Mouse (Mus musculus): ENCODE results near the gene A330070K13Rik. TPM values are rescaled to one million over a fixed set of nuclear protein-coding genes. Genes with fewer than 3 reads are reported as not detected.

A330070K13Rik gene
- polyA plus RNA-seq (2012; rRNA removed) (not detected in 2 replicates), polyA plus RNA-seq (2014; fragmentation: Nextera tagmentation; extraction: Ambion mirVana) (not detected in 2 replicates)

DNA sequence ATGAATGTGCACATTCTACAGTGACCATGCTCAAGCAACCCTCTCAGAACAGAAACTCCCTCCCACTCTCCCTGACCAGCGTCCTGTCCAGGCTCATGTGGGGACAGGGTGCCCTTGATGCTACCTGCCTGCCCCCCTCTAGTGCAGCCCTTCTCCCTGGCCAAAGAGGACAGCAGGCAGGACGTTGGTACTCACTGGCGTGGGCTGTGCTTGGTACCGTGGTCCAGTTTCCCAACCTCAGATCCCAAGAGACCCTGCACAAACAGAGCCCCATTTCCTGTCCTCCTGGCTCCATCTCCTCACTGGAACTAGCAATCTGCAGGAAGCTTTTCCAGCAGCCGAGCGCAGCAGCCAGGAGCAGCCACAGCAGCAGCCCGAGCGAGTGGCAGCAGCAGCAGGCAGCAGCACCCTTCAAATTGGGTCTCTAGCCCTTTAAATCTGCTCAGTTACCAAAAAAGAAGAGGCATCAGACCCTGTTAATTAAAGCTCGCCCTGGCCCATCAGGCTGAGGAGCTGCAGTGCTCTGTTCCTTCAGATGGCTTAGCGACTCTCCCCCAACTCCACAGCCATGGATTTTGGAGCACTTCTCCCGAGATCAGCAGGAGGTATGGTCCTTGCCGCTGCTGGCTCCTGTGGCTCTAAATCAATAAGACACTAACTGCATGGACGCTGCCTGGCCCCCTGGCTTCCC lies at the start of gene A330070K13Rik:
A330070K13Rik (minus strand) TSS at position 410 of the 691 bp plus-strand sequence.
- no peaks in the 10 kb centered on the region for H3K4me1 ChIP-seq (replicated peaks; ENCODE audit: control insufficient read depth in 2 of 2, insufficient read depth in 2 of 2, low read length in 1 of 2)
- no peak for TF ChIP-seq EP300 (IDR thresholded peaks at IDR 0.05; ENCODE audit: low read depth)
- no peak for TF ChIP-seq CTCF (IDR thresholded peaks at IDR 0.05; ENCODE audit: low read depth)
- DNase-seq (ENCODE audit: low read depth in 3 of 3, low spot score in 3 of 3) = no peak
- H3K36me3 ChIP-seq (replicated peaks; ENCODE audit: control insufficient read depth, insufficient read depth, low read depth) = no peaks in the 10 kb centered on the region
- 6% methylated on average over 13 of the region's 13 CpGs for WGBS (ENCODE audit: insufficient replicate concordance)
- no peaks in the 10 kb centered on the region for H3K27me3 ChIP-seq (ENCODE audit: control insufficient read depth, insufficient read depth, low read length)
- H3K27ac ChIP-seq = no peak within 1 kb of the TSS
- no peak within 1 kb of the TSS for H3K4me3 ChIP-seq (ENCODE audit: insufficient read depth in 1 of 2, low read depth in 2 of 2, low read length in 2 of 2)
- H3K9me3 ChIP-seq (ENCODE audit: control insufficient read depth, low read length) = no peaks in the 10 kb centered on the region
- no peak within 1 kb of the TSS for H3K9ac ChIP-seq (replicated peaks)
- no peak for ATAC-seq (ENCODE audit: insufficient read depth)
- no peak within 1 kb of the TSS for H3K4me2 ChIP-seq (ENCODE audit: low read depth)

DNA sequence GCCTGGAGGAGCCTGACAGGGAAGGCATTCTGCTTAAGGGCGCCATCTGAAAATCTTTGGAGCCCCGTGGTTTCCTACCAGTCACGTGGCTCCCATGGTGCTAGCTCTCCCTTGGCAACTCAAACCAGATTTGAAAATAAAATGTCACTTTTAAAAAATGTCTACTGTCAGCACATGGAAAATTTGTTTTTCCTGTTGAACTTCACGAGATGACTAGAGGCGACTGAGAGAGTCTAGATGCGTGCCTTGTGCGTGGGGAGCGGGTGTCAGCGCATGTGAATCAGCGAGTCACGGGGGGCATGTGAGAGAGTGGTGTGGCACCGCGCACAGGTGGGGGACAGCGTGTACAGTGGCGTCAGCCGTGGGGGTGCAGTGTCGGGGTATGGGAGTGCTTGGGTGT lies 27.1 kb upstream of the A330070K13Rik start:
- Histone ChIP-seq H3K9me3 (ENCODE audit: control insufficient read depth, low read length) (no peaks in the 10 kb centered on the region), H3K9ac (replicated peaks) (no peak overlapping the region), H3K36me3 (replicated peaks; ENCODE audit: control insufficient read depth, insufficient read depth, low read depth) (no peaks in the 10 kb centered on the region), H3K27me3 (ENCODE audit: control insufficient read depth, insufficient read depth, low read length) (no peaks in the 10 kb centered on the region), H3K27ac (no peak overlapping the region), H3K4me3 (ENCODE audit: insufficient read depth in 1 of 2, low read depth in 2 of 2, low read length in 2 of 2) (no peak overlapping the region), H3K4me1 (replicated peaks; ENCODE audit: control insufficient read depth in 2 of 2, insufficient read depth in 2 of 2, low read length in 1 of 2) (no peaks in the 10 kb centered on the region), H3K4me2 (ENCODE audit: low read depth) (no peak overlapping the region)
- ATAC-seq (ENCODE audit: insufficient read depth) = no peak
- DNase-seq (ENCODE audit: low read depth in 3 of 3, low spot score in 3 of 3) = no peak
- no peak for TF ChIP-seq EP300 (IDR thresholded peaks at IDR 0.05; ENCODE audit: low read depth)
- TF ChIP-seq CTCF (IDR thresholded peaks at IDR 0.05; ENCODE audit: low read depth) = no peak
- WGBS (ENCODE audit: insufficient replicate concordance) = 82% methylated on average over 17 of the region's 17 CpGs

DNA sequence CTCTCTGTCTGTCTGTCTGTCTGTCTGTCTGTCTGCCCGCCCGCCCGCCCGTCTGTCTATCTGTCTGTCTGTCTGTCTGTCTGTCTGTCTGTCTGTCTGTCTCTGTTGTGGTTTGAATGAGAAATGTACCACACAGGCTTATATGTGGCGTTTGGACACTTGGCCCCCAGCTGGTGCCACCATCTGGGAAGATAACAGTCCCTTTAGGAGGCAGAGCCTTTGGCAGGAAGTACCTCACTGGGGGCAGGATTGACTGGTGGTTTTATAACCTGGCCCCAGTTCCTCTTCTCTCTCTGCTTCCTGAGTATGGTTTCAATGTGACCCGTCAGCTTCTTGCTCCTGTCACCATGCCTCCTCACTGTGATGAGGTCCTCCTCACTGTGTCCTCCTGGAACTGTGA lies 25.3 kb upstream of the A330070K13Rik start:
- TF ChIP-seq CTCF (IDR thresholded peaks at IDR 0.05; ENCODE audit: low read depth) (no peak), EP300 (IDR thresholded peaks at IDR 0.05; ENCODE audit: low read depth) (no peak)
- 74% methylated on average over 6 of the region's 6 CpGs for WGBS (ENCODE audit: insufficient replicate concordance)
- Histone ChIP-seq H3K36me3 (replicated peaks; ENCODE audit: control insufficient read depth, insufficient read depth, low read depth) (no peaks in the 10 kb centered on the region), H3K4me1 (replicated peaks; ENCODE audit: control insufficient read depth in 2 of 2, insufficient read depth in 2 of 2, low read length in 1 of 2) (no peaks in the 10 kb centered on the region), H3K9ac (replicated peaks) (no peak overlapping the region), H3K4me3 (ENCODE audit: insufficient read depth in 1 of 2, low read depth in 2 of 2, low read length in 2 of 2) (no peak overlapping the region), H3K9me3 (ENCODE audit: control insufficient read depth, low read length) (no peaks in the 10 kb centered on the region), H3K27me3 (ENCODE audit: control insufficient read depth, insufficient read depth, low read length) (no peaks in the 10 kb centered on the region), H3K27ac (no peak overlapping the region), H3K4me2 (ENCODE audit: low read depth) (no peak overlapping the region)
- DNase-seq (ENCODE audit: low read depth in 3 of 3, low spot score in 3 of 3) = no peak
- no peak for ATAC-seq (ENCODE audit: insufficient read depth)

DNA sequence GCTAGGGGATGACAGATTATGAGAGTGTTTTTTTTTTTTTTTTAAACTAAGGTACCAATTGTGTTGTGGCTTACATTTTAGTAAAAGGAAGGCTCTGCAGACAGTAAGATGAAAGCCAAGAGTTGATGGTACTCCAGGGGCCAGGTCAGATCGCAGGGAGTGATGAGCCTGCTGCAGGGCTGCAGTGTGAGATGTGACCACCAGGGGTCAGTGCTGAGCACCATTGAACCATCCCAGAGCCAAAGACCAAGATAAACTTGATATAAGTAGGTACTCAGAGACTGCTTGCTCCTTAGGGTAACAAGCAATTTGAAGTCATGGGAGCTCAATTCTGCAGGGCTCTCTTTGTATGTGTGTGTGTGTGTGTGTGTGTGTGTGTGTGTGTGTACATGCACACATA lies 20.8 kb upstream of the A330070K13Rik start:
- Histone ChIP-seq H3K27me3 (ENCODE audit: control insufficient read depth, insufficient read depth, low read length) (no peaks in the 10 kb centered on the region), H3K36me3 (replicated peaks; ENCODE audit: control insufficient read depth, insufficient read depth, low read depth) (no peaks in the 10 kb centered on the region), H3K4me3 (ENCODE audit: insufficient read depth in 1 of 2, low read depth in 2 of 2, low read length in 2 of 2) (no peak overlapping the region), H3K4me2 (ENCODE audit: low read depth) (no peak overlapping the region), H3K9me3 (ENCODE audit: control insufficient read depth, low read length) (no peaks in the 10 kb centered on the region), H3K27ac (no peak overlapping the region), H3K4me1 (replicated peaks; ENCODE audit: control insufficient read depth in 2 of 2, insufficient read depth in 2 of 2, low read length in 1 of 2) (no peaks in the 10 kb centered on the region), H3K9ac (replicated peaks) (no peak overlapping the region)
- ATAC-seq (ENCODE audit: insufficient read depth) (no peak), DNase-seq (ENCODE audit: low read depth in 3 of 3, low spot score in 3 of 3) (no peak)
- WGBS (ENCODE audit: insufficient replicate concordance) = 52% methylated on average over 1 of the region's 1 CpGs
- TF ChIP-seq EP300 (IDR thresholded peaks at IDR 0.05; ENCODE audit: low read depth) (no peak), CTCF (IDR thresholded peaks at IDR 0.05; ENCODE audit: low read depth) (peak; percentile 88)

DNA sequence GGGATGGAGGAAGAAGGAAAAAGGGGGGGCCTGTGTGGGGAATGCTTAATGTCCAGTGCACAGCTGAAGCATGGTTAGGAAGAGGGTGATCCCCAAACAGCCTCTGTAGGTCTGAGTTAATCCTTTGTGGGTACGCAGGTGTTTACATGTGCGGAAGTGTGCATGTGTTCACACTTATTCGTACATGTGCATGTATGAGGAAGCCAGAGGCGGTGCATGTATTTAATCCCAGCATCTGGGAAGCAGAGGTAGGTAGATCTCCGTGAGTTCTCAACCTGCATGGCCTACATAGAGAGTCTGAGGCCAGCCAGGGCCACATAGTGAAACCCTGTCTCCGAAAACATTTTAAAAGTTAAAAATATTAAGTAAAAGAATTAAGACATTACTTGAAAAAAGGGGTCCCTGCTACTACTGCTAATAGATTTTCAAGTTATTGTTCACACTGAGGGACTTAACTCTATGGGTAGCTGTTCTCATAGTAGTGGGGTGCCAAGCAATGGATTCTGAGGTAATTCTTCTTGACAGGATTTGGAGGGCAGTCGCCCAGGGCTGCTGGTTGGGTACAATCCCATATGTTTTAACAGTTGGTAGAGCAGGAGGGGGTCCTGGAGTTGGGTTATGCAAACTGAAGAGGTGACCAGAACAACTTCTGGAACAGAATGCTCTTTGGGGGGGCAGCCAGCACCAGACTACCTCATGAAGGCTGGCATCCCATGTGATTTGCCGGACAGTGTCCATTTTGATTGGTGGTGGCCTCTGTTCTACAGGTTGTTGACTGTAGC lies 15.9 kb upstream of the A330070K13Rik start:
- TF ChIP-seq CTCF (IDR thresholded peaks at IDR 0.05; ENCODE audit: low read depth) = no peak
- TF ChIP-seq EP300 (IDR thresholded peaks at IDR 0.05; ENCODE audit: low read depth) = no peak
- H3K36me3 ChIP-seq (replicated peaks; ENCODE audit: control insufficient read depth, insufficient read depth, low read depth) = no peaks in the 10 kb centered on the region
- H3K27me3 ChIP-seq (ENCODE audit: control insufficient read depth, insufficient read depth, low read length) = no peaks in the 10 kb centered on the region
- no peak overlapping the region for H3K4me3 ChIP-seq (ENCODE audit: insufficient read depth in 1 of 2, low read depth in 2 of 2, low read length in 2 of 2)
- H3K9me3 ChIP-seq (ENCODE audit: control insufficient read depth, low read length) = no peaks in the 10 kb centered on the region
- no peak overlapping the region for H3K9ac ChIP-seq (replicated peaks)
- WGBS (ENCODE audit: insufficient replicate concordance) = 62% methylated on average over 8 of the region's 8 CpGs
- H3K27ac ChIP-seq = no peak overlapping the region
- no peaks in the 10 kb centered on the region for H3K4me1 ChIP-seq (replicated peaks; ENCODE audit: control insufficient read depth in 2 of 2, insufficient read depth in 2 of 2, low read length in 1 of 2)
- ATAC-seq (ENCODE audit: insufficient read depth) (no peak), DNase-seq (ENCODE audit: low read depth in 3 of 3, low spot score in 3 of 3) (no peak)
- H3K4me2 ChIP-seq (ENCODE audit: low read depth) = no peak overlapping the region
